Mouse (Mus musculus) embryo, embryonic 11.5 days (tissue): Measurements from ENCODE around the gene Myo15.
"Not testable (repeated sequence)": the region's sequence is repeated elsewhere in the genome, so short reads cannot be mapped to it uniquely, and the experiment has no call there.

Experiments
- DNase-seq: peaks from one replicate; pipeline ENCODE4 v3.0.0-alpha.2; 2012; ENCODE audit warnings: low read depth, low spot score

The Myo15 gene

DNA sequence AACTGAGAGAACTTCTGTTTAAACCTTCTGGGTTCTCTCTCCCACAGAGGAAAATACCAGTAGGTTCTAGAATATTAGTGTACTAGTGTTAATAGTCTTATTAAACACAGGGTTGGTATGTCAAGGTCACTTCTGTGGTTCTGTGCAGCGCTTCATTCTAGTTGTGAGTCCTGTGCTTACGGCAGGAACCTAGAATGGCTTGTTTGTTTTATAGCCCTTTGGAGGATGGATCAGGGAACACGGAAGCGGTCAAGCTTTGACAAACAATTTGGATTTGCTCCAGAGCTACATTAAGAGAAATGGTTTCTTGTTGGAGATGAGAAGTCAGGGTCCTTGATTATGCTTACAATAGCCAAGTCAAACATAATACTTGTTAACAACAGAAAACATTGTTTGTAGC, 76.3 kb downstream of the Myo15 start:
- DNase-seq, result no peak

DNA sequence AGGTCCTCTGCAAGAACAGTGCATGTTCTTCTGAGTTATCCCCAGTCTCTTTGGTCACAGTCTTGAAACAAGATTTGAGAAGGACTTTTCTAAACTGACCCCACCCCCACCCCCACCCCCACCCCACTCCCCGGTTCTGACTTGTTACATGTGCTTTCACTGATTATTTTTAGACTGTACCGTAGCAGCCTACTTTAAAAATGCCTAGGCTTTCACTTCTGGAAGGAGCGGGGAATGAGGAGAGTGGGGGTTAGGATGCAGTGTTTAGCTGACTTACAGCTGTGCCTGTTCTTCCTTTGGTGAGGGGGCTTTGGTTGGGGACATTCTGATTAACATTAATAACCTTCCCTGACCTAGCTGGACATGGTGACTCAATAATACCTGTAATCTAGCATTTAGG, 79.0 kb downstream of the Myo15 start:
- no peak for DNase-seq

DNA sequence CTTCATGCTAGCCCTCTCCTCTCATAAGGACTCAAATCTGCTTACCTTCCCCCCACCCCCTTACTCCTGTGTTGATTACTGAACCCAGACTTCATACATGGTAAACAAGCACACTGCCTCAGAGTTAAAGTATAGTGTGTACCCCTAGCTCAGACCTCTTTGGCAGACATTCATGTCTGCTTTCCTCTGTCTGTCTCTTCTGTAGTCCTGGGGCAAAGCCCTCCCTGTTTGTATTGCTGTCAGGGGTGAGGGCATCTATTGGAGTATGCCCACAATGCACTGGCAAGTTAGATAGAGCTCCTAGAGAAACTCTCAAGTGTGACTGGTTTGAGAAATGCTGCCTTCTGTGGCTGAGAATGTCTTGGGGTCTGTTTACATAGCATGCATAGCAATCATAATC, 84.0 kb downstream of the Myo15 start:
- DNase-seq, result no peak

- DNase-seq, result no peak
Observed at GRCm38 (mm10) chr11:60557675-60558074, 88.5 kb downstream of the Myo15 start.

- DNase-seq, result peak; percentile 24
Observed at GRCm38 (mm10) chr11:60559342-60559741, 90.2 kb downstream of the Myo15 start.

DNA sequence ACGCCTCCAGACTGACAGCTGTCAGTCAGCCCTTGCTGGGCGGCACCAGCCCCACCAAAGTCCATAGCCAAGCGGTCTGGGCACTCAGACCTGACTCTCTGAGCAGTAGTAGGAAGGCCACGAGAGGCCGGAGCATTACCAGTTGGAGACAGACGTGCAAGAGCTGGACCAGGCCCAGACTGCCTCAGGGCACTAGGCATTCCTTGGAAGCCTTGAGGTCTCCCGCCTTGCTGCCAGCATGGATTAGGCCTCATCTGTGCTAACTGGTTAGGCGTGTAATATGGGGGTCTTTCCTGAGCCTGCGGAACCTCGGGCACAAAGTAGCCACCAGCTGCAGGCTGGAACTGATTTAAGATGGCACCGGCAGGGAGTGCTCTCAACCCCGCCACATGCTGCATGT, 104.9 kb downstream of the Myo15 start:
- DNase-seq, result not testable (repeated sequence)
